Mouse (Mus musculus) lung, adult 2 months (tissue): ENCODE results near the gene 4931414P19Rik. TPM values are rescaled to one million over a fixed set of nuclear protein-coding genes. Genes with fewer than 3 reads are reported as not detected.
A peak's percentile ranks its signal among the peaks of the same experiment; 100 is the strongest.

Experiments
- DNase-seq: peaks from one replicate; pipeline ENCODE4 v3.0.0; 2022
- H3K4me1 ChIP-seq: fragments of 200-500 bp; 2 replicates; pipeline ENCODE4 v1.6.1; 2011; ENCODE audit warnings: low read length; ENCODE audit not compliant: control insufficient read depth, insufficient read depth
- H3K4me3 ChIP-seq: fragments of 200-500 bp; replicated peaks from 2 replicates; pipeline ENCODE3; 2011; ENCODE audit warnings: low read depth, mild to moderate bottlenecking, control low read depth, low read length; ENCODE audit errors: extremely low read depth
- CTCF ChIP-seq: fragments of 200-500 bp; IDR thresholded peaks from 2 replicates; pipeline ENCODE4 v1.5.1; 2011; ENCODE audit warnings: mild to moderate bottlenecking, low read length, control low read depth; ENCODE audit not compliant: insufficient read depth
- POLR2A ChIP-seq: fragments of 200-500 bp; IDR thresholded peaks from 2 replicates; pipeline ENCODE4 v1.6.1; 2011; ENCODE audit warnings: low read depth, mild to moderate bottlenecking, control low read depth, low read length, borderline replicate concordance; ENCODE audit errors: extremely low read depth
- WGBS: fragments of 180-500 bp; shearing (Covaris S2); methylation state at CpG from one replicate; pipeline ENCODE4 v1.1.7; 2018; 5-methylcytosine and 5-hydroxymethylcytosine counted together
- polyA plus RNA-seq: library from polyadenylated mRNA; depleted of rRNA; stranded (reverse); fragments of >200 nt; gene quantifications from 2 replicates; pipeline ENCODE4 v1.2.3, GENCODE M21; 2012; rRNA removed

4931414P19Rik gene
- polyA plus RNA-seq: 6.5 and 7.3 TPM in 2 replicates

- TF ChIP-seq CTCF: no peak
- peak; percentile 54; the same call in 1 of the 2 replicates for TF ChIP-seq POLR2A
- peaks cover 3% of the 10 kb centered on the region; the same call in 1 of the 2 replicates for H3K4me1 ChIP-seq
- peak; percentile 77 for DNase-seq
- peak within 1 kb of the TSS; percentile 98 for H3K4me3 ChIP-seq
- WGBS: 0% methylated on average over 39 of the region's 39 CpGs
Observed at GRCm38 (mm10) chr14:54605752-54606321, at the start of gene 4931414P19Rik. Gene 4931414P19Rik, minus strand, starts transcription at chr14:54605993.

- peak; percentile 74 for DNase-seq
- TF ChIP-seq CTCF: no peak
- TF ChIP-seq POLR2A: peak; percentile 30; the same call in 1 of the 2 replicates
- Histone ChIP-seq H3K4me1 (peaks cover 6% of the 10 kb centered on the region), H3K4me3 (peak overlapping the region; percentile 91)
- WGBS: 1% methylated on average over 12 of the region's 12 CpGs
Observed at GRCm38 (mm10) chr14:54653496-54653895, 47.7 kb upstream of the 4931414P19Rik start.

GRCm38 (mm10) chr14:54652787-54653186, 47.0 kb upstream of the 4931414P19Rik start:
- TF ChIP-seq POLR2A (no peak), CTCF (no peak)
- Histone ChIP-seq H3K4me1 (peaks cover 6% of the 10 kb centered on the region), H3K4me3 (no peak overlapping the region)
- 7% methylated on average over 7 of the region's 7 CpGs for WGBS
- DNase-seq: no peak

GRCm38 (mm10) chr14:54651556-54651955, 45.8 kb upstream of the 4931414P19Rik start:
- WGBS: 78% methylated on average over 4 of the region's 4 CpGs
- no peak for DNase-seq
- Histone ChIP-seq H3K4me1 (peaks cover 6% of the 10 kb centered on the region), H3K4me3 (no peak overlapping the region)
- TF ChIP-seq POLR2A (no peak), CTCF (no peak)

- no peak for TF ChIP-seq POLR2A
- peak; percentile 80 for TF ChIP-seq CTCF
- Histone ChIP-seq H3K4me1 (peaks cover 6% of the 10 kb centered on the region), H3K4me3 (no peak overlapping the region)
- WGBS: 52% methylated on average over 23 of the region's 23 CpGs
- peak; percentile 72 for DNase-seq
Observed at GRCm38 (mm10) chr14:54650621-54651454, 45.0 kb upstream of the 4931414P19Rik start.

GRCm38 (mm10) chr14:54647900-54648299, 42.1 kb upstream of the 4931414P19Rik start:
- Histone ChIP-seq H3K4me1 (no peaks in the 10 kb centered on the region), H3K4me3 (no peak overlapping the region)
- 70% methylated on average over 4 of the region's 4 CpGs for WGBS
- no peak for DNase-seq
- TF ChIP-seq CTCF (no peak), POLR2A (no peak)

- peak; percentile 38 for DNase-seq
- no peak for TF ChIP-seq CTCF
- no peak for TF ChIP-seq POLR2A
- H3K4me3 ChIP-seq: no peak overlapping the region
- no peaks in the 10 kb centered on the region for H3K4me1 ChIP-seq
- WGBS: 74% methylated on average over 8 of the region's 8 CpGs
Observed at GRCm38 (mm10) chr14:54646898-54647636, 41.3 kb upstream of the 4931414P19Rik start.

GRCm38 (mm10) chr14:54646455-54646854, 40.7 kb upstream of the 4931414P19Rik start:
- Histone ChIP-seq H3K4me1 (no peaks in the 10 kb centered on the region), H3K4me3 (no peak overlapping the region)
- no peak for TF ChIP-seq POLR2A
- TF ChIP-seq CTCF: no peak
- WGBS: 88% methylated on average over 17 of the region's 17 CpGs
- DNase-seq: no peak

GRCm38 (mm10) chr14:54644294-54644693, 38.5 kb upstream of the 4931414P19Rik start:
- WGBS: 70% methylated on average over 9 of the region's 9 CpGs
- no peak for TF ChIP-seq POLR2A
- no peak for TF ChIP-seq CTCF
- H3K4me1 ChIP-seq: no peaks in the 10 kb centered on the region

More at GRCm38 (mm10) chr14:54644294-54644693, 38.5 kb upstream of the 4931414P19Rik start:
- DNase-seq: no peak
- H3K4me3 ChIP-seq: no peak overlapping the region
